Mouse (Mus musculus) embryo, embryonic 10 days (tissue): Measurements from ENCODE around the gene Nrxn1.

Experiments
- DNase-seq: peaks from one replicate; pipeline ENCODE4 v3.0.0-alpha.2; 2015; ENCODE audit warnings: low spot score

Gene Nrxn1

DNA sequence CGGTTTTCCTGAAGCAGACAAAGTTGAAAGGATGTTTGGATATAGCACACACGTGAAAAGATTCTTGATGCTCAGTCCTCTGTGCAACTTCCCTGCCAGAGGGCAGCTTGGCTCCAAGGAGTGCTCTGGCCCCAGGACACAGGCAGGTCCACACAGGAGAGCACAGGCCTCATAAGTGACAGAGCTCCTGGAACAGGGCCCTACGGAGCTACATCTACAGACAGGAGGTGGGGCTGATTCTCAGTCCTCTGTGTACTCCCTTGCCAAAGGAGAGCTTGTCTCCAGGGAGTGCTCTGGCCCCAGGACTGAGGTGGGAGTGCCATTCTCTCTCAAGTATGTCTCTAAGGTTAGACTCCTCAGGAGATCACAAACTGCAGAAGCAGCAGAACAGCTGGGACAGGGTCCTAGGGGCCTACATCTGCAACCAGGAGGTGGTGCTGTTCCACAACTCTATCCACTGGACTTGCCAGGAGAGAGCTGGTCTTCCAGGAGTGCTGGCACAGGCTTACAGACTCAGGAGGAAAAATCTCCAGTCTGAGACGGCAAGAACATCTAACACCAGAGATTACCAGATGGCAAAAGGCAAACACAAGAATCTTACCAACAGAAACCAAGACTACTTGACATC lies 129.9 kb downstream of the Nrxn1 start:
- DNase-seq = peak; percentile 72

DNA sequence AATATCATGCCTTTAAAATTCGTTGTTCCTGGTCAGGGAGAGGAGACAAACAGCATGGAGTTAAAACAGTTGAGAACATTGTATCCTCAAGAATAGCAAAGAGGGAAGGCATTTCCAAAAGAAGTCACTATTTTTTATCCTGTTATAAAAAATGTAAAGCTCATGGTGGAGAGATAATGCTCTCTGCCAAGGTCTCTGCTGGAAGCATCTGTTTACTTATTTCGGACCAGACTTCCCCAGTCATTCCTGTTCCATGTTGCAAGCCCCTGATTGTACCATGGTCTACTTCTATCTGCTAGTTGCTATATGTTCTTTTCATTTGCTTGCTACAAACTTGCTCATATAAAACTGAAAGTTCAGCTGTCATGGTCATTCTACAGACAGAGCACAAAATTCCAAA lies 137.7 kb downstream of the Nrxn1 start:
- DNase-seq = no peak

DNA sequence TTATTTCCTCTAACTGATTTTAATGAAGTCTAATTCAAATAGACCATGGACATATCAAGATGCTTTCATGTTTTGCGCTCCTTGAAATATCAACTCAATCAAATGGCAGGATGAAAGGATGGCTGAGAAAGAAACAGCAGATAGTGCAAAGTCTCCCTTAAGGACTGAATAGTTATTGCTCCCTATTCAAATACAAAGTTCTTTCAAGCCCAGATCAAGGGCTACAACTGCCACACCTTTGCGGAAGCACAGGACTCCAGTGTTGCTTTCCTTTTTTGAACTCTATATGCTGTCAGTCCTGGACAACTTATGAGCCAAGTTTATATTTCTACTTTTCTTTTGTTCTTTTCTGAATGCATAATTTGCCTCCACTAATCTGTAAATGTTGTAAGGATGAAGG lies 157.9 kb downstream of the Nrxn1 start:
- DNase-seq = no peak

DNA sequence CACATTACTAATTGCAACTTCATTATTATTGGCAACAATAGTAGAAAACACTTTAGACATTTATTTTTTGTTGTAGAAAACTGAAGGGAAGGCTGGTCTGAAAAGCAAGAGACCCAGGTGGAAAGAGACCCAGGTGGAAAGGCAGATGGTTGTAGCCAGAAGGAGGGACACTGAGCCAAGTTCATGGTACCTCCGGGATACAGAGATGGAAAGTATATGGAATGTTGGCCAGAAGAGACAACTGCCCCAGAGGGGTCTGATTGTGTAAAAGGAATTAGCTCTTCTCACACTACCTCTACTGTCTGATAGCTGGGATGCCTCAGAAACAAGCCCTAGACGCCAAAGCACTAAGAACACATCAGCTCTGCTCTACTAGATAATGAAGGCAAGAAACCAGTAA lies 179.6 kb downstream of the Nrxn1 start:
- no peak for DNase-seq

DNA sequence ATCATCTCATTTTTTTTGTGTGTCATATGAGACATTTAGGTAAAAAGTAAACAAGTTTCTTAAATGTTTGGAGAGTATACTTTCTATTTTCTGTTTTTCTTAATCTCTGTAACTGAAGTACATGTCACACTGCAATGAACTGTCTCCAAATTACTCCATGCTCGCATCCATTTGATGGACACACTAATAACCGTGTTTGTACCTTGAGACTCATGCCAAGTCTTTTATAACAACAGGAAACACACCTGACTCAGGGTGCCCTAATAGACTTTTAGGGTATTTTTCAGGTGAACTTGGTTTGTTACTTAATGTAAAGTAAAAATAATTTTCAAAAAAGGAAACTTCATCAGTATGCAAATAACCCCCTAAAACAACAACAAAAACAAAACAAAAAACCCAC lies 180.1 kb downstream of the Nrxn1 start:
- DNase-seq = no peak

DNA sequence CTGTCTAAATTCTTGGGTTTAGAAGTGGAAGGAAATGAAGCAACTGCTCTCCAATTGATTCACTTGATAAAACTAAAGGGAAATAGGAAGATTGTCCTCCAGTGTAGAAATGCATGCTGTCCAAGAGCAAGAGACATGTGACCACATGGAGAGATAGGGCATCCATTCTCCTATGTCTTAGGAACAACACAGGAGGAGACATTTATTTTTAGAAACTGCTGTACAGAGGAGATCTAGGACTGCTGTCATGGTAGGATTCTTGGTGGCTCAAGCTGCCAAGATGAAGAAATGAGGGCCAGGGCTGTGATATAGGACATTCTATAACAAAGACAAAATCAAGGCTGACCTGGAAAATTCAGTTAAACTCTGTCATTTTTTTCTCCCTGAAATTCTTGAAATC lies 180.5 kb downstream of the Nrxn1 start:
- DNase-seq = no peak

DNA sequence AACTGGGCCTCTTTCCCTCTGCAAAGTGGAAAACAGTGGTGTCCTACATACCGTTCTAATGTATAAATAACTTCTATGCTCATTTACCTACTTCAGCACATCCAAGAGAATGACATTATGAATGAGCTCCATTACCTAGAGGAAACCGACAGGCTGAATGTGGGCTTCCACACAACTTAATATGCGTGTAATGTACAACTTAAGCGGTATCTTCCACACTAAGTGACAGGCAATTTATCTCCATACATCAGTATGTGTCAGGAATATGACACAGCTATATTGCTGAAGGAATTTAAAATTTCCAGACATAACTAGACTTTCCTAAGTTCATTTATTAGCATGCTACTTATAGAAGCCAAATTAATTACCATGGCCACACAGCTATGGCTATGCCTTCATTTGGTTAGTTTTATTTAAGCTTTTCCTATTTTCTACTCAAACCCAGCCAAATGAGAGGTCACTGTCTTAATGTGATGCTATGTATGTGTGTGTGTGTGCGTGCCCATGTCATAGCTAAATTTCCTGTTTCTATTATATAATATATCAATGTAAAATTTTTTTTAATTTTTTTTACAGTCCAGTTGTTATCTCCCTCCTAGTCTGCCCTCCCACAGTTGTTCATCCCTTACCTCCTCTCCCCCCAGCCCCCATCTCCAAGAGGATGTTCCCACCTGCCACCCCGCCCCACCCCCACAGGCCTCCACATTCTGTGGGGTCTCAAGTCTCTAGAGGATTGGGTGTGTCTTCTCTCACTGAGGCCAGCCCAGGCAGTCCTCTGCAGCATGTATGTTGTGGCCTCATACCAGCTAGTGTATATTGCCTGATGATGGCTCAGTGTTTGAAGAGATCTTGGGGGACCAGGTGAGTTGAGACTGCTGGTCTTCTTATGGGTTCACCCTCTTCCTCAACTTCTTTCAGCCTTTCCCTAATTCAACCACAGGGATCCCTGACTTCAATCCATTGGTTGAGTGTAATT lies 186.5 kb downstream of the Nrxn1 start:
- DNase-seq = no peak

DNA sequence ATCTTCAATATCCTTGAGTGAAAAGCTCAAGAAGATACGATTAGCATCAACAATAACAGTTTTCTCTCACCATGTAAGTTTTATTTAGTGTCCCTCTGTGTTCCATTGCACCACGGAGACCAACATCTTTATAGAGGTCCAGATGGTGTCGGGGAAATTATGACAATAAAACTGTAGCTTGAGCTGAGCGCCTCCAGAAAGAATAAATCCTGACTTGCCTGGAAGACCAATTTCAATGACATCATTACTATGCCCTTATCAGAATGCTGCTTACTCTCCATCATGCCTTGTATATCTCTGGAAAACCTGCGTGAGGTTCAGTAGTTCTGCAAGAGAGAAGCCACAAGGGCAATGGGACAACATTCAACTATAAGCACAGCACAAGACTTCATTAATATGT lies 187.7 kb downstream of the Nrxn1 start:
- no peak for DNase-seq

DNA sequence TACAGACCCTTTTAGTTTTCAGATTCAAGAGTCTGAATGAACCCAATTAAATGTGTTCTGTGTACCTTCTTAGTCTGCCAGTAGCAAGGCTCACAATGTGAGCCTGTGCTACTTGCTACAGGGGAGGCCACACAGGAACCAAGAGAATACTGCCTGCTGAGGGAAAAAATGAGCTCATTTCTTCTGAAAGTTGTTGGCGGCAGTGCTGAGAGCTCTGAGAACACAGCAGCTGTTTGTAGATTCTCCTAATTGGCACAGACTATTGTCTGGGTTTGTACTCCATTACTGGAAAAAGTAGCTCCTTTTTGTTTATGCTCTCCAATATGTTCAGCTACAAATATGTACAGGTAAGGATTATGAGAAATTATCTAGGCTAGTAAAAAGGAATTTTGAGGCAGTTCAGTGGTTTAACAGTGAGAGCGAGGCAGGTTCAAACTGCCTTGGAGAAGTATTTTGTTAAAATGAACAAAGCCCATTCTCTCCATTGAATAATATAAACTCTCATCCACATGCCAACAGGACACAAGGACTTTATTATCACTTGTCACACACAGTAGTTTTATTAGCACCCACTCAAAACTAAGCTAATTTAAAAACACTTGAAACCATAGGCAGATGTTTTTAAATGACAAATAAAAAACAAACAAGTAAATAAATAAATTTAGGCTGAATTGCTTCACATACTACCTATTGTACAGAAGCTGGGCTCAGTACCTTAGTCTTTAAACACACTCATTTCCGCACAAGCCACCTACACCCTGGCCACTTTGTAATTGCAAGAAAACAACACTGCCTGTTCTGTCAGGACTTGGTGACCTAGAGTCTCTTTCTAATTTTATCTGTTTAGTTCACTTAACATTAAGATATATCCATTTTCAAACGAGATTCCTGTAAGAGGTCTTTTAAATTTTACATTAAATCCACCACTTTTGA lies 200.3 kb downstream of the Nrxn1 start:
- peak; percentile 9 for DNase-seq

DNA sequence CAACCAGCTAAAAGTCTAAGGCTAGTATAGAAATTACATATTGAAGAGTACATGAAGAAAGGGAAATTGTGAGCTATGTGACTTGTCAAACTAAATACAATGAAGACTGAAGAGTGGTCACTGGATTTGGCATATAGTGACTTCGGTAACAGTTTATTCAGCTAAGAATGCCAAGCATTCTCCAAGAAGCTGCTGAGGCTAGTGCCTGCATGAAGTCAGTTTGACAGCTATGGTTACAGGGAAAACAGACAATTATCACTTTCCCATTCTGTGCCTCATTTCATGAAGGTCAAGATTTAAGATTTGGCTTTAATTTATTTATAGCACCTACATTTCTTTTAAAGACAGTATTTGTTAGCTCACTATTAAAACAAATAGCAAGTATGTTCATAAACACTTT lies 201.2 kb downstream of the Nrxn1 start:
- DNase-seq = no peak

DNA sequence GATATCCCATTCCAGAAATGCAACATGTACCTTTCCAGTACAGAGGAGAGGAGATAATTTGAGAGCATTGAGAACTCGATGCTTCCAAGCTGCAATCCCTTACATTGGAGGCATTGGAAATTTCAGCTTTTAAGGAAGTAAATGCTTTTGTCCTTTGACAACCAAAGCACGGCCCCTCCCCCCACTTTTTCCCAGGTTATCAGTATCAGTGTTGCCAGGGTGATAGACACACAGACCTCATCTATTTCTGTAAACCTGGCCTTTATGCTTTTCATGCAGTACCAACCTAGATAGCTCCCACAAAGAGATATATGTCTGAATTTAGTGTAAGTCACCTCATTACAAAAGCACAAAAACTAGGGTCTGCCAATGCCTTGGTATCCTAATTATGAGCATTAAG lies 235.6 kb downstream of the Nrxn1 start:
- DNase-seq = no peak

DNA sequence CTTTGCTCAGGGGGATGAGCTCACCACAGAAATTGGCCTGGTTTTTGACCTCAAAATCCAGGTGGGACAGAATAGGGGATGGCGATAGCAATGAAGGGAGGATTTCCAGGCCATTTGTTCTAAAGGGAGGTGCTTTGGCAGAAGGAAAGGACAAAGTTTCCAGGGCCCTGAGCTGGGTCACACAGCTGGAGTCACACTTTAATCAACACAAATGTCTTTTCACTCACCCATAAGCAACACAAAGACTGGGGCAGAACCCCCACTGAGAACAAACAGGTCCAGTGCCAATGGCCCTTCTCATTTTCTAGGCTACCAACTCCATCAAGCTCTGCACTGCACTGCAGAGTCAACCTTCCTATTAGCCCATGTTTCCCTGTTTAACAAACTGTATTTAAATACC lies 249.0 kb downstream of the Nrxn1 start:
- DNase-seq = no peak

DNA sequence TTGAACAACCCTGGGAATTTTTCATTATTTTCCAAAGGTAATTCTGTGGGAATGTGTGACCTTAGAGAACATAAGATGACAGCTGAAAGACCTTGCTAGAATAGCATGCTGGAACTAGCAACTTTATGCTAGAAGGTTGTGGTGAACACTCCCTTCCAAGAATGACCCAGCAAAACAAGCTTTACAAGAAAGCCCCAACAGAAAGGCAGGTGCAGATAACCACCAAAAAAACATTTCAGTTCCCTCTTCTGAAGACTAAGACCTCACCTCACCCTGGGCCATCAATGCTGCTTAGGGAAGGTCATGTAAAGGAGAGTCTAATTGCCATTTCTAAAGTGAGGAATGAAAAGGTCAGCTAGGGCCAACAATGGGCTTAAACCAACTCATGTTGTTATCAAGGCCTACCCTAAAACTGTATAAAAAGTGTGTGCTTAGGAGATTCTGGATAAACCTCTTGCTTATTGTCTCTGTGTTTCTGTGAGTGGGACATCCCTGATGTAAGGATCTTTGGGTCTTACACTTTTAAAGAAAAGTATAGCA lies 249.7 kb downstream of the Nrxn1 start:
- DNase-seq = no peak

DNA sequence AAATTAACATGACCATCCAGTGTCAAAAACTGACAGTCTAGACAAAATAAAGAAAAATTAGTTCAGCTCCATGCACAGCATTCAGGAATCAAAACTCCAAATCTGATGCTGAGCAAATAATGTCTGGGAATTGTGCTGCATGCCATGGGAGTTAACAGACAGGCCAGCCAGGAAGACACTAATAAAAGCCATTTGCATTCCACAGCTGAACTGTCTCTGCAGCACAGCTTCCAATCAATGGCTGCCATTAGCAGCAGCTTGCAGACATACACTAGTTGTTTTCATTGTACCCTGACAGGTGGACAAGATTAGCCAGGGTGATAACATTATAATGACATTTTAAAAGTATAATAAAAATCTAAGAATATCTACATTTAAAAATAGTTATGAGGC lies 255.9 kb downstream of the Nrxn1 start:
- DNase-seq = peak; percentile 30

DNA sequence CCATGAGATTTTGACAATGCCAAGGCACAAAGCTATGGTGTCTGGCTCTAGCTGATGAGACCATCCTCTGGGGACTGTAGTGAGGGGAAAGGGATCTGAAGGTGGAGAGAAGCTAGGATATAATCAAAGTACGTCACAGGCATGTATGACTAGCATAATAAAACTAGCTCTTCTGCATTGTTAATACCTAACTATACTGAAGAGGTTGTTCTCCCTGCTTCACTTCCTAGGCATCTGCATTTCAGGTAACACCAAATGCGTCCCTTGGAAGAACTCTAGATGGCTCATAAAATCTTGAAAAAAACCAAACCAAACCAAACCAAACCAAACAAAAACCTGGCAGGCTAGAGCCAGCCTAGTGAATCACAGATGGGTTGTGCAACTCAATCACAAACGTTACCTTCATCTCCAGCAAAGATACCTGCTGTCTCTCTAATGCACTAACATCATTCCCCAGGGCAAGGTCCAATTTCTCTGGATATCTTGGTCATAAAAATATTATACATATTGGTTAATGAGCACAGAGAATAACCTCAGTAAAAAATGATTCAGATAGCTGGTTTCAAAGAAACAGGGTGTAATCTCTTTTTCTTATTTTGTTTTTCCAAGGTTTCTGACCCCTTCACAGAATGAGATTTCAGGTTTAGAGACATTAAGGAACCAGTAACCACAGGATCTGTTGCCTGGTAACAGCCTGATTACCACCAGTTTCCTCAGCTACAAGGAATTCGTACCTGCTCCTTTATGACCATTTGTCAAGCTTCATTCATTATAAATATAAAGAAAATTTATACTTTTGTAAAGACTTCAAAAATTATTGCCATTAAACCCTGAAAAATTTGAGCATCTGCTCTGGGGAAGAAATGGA lies 256.5 kb downstream of the Nrxn1 start:
- no peak for DNase-seq

DNA sequence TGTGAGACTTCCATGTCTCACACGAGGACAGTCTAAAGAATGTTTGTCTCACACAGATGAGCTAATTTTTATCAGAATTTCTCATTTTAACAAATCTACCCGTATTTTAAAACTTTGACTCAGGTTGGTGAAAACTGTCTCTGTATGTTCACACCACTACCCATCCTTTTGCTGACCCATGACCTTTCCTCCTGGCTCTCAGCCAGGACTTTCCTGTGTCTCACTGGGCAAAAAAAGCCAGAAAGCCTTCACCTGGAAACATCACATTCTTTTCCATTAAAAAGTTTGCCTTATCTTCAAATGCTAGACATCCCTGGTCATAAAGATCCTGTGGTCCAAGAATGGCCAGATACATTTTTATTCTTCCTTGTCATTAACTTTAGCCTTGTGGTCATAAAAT lies 274.5 kb downstream of the Nrxn1 start:
- DNase-seq = no peak

DNA sequence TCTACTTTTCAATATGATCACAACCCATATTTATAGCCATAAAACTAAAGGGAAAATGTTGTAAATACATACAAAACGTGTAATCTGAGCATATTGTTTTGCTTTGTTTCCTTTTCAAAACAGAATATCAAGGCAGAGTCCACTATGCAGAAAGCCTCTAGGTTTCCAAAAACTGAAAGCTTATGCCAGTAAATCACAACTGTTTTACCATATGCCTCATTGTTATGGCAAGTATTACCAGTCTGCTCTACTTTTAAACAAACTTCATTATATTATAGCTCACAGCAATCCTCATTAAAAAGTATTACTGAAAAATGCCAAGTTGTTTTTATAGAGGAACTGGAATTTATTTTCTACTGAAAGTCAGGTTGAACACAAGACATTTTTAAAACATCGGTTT lies 275.0 kb downstream of the Nrxn1 start:
- DNase-seq = no peak

DNA sequence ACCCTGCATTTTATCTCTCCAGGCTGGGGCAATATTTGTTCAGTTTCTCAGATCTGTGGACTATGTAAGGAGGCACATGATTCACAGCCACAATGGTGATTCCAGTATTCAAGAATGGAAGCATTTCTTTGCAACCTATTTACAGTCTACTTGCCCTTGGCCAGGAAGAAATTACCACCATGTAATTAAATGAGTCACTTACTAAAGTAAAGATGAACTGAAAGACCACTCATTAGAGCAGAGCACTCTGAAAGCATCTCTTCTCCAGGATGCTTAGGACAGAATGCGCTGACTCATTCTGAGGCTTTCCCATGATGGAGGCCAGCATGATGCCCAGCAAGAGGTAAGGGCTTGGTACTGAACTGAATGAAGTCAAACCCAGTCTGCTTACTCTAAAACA lies 277.6 kb downstream of the Nrxn1 start:
- DNase-seq = no peak

DNA sequence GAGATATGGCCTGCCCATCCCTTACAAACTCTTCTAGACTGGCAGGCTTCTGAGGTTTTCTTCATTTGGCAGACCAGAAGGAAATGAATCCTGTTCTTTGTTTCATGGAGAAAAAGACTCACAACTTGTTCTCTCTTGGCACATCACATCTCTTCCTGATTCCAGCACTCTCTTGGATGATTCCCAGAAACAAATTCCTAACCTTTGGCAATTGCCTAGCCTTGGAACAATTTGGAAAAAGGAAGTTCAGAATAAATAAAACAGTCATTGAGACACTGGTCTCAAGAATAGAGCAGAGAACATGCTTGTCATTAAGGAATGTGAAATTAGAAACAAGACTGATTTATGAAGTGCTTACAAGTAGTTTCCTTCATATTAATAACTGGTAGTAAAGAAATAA lies 279.1 kb downstream of the Nrxn1 start:
- DNase-seq = no peak

DNA sequence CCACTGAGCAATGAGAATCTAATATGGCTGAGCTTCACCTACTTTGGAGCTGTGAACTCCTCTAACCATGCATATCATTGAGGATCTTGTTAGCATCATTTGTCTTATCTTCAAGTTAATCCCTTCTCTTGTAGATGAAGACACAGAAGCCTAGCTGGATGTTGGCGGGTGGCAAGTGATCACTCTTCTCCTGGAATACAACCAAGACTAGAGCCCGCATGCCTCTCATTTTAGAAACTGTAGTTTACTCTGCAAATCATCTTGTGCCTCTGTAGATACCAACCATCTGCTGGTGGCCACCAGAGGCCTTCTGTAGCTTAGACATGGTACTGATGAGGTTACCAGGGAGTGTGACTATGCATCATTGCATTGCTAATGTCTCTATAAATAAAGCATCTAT lies 280.4 kb downstream of the Nrxn1 start:
- DNase-seq = no peak
